Comparison of ENCODE assay signal across 10 mouse cellular contexts in genomic region chr19:4990716-4991115, GRCm38 (mm10). TPM values are rescaled to one million over a fixed set of nuclear protein-coding genes. Genes with fewer than 3 reads are reported as not detected.
A peak's percentile ranks its signal among the peaks of the same experiment; 100 is the strongest.
DNase-seq lines count a peak whose midpoint lies in the region; ATAC-seq lines count a peak whose summit lies in the region.
"Had no signal": no experiment of that assay in that cellular context is flagged by ENCODE, and none has a peak within 500 bp of the region (broad histone marks: within the 10 kb centered on the region; RNA-seq: fewer than 3 reads in every experiment).

No protein-coding gene starts in this region.

- H3K4me2 ChIP-seq in forebrain, embryonic 15.5 days (replicated peaks), result peak overlapping the region; percentile 77
- peak overlapping the region; percentile 70 for H3K4me2 ChIP-seq in midbrain, embryonic 15.5 days
- no peak overlapping the region for H3K4me2 ChIP-seq in kidney, embryonic 14.5 days (replicated peaks; ENCODE audit: low read depth, low read length)

- peak overlapping the region; percentile 49 for H3K4me3 ChIP-seq in forebrain, embryonic 15.5 days
- peak overlapping the region; percentile 48 for H3K4me3 ChIP-seq in midbrain, embryonic 15.5 days
- no peak overlapping the region for H3K4me3 ChIP-seq in kidney, embryonic 14.5 days (ENCODE audit: low read length)

- 1% methylated on average over 20 of the region's 22 CpGs for WGBS in forebrain, embryonic 15.5 days
- under 1% methylated on average over 22 of the region's 22 CpGs for WGBS in midbrain, embryonic 15.5 days
- 2% methylated on average over 21 of the region's 22 CpGs for WGBS in kidney, embryonic 14.5 days

- no peaks in the 10 kb centered on the region for H3K36me3 ChIP-seq in forebrain, embryonic 15.5 days
- no peaks in the 10 kb centered on the region for H3K36me3 ChIP-seq in midbrain, embryonic 15.5 days (replicated peaks)
- H3K36me3 ChIP-seq in kidney, embryonic 14.5 days (ENCODE audit: control insufficient read depth, insufficient read depth, low read length), result no peaks in the 10 kb centered on the region

- H3K4me1 ChIP-seq in forebrain, embryonic 15.5 days, result peaks cover 44% of the 10 kb centered on the region
- H3K4me1 ChIP-seq in midbrain, embryonic 15.5 days, result peaks cover 57% of the 10 kb centered on the region
- H3K4me1 ChIP-seq in kidney, embryonic 14.5 days (ENCODE audit: control insufficient read depth, insufficient read depth, low read length), result 0 out of 2 replicates have a peak, but pooled peaks cover 3% of the 10 kb centered on the region

- peak overlapping the region; percentile 57 for H3K27ac ChIP-seq in forebrain, embryonic 15.5 days (replicated peaks)
- H3K27ac ChIP-seq in midbrain, embryonic 15.5 days, result peak overlapping the region; percentile 81
- H3K27ac ChIP-seq in kidney, embryonic 14.5 days (ENCODE audit: low read depth, low read length), result no peak overlapping the region

- no peak for DNase-seq in frontal cortex, adult 2 months (ENCODE audit: extremely low spot score in 1 of 2, low spot score in 1 of 2)
- DNase-seq in brain, adult 2 months (ENCODE audit: low read depth, low spot score), result peak; percentile 71
- DNase-seq in T-cell, adult 2 months (ENCODE audit: low spot score), result no peak
- DNase-seq: adrenal gland, postnatal 10 days; B cell, adult 2 months had no signal

- 0 out of 2 replicates have a peak, but pooled peaks have one; percentile 2 for ATAC-seq in frontal cortex, adult (ENCODE audit: low TSS enrichment)
- ATAC-seq in forebrain, embryonic 15.5 days (replicated peaks), result peak; percentile 39
- no peak for ATAC-seq in midbrain, embryonic 15.5 days (replicated peaks)
- no peak for ATAC-seq in kidney, embryonic 14.5 days (ENCODE audit: low FRiP score, low TSS enrichment)
- no peak for ATAC-seq in erythroid progenitor cell, adult 5-6 weeks (replicated peaks; ENCODE audit: low FRiP score, poor library complexity, severe bottlenecking)

- H3K9ac ChIP-seq in forebrain, embryonic 15.5 days (replicated peaks), result 0 out of 2 replicates have a peak overlapping the region, but pooled peaks have one; percentile 4
- H3K9ac ChIP-seq in midbrain, embryonic 15.5 days, result peak overlapping the region; percentile 25; the same call in 1 of the 2 replicates
- no peak overlapping the region for H3K9ac ChIP-seq in kidney, embryonic 14.5 days (ENCODE audit: low read depth, low read length)

- H3K27me3 ChIP-seq in forebrain, embryonic 15.5 days, result peaks cover 43% of the 10 kb centered on the region
- peaks cover 37% of the 10 kb centered on the region for H3K27me3 ChIP-seq in midbrain, embryonic 15.5 days (replicated peaks)
- peaks cover 46% of the 10 kb centered on the region for H3K27me3 ChIP-seq in kidney, embryonic 14.5 days (ENCODE audit: control insufficient read depth, insufficient read depth, low read length)

- H3K9me3 ChIP-seq in forebrain, embryonic 15.5 days, result no peaks in the 10 kb centered on the region
- no peaks in the 10 kb centered on the region for H3K9me3 ChIP-seq in midbrain, embryonic 15.5 days
- H3K9me3 ChIP-seq in kidney, embryonic 14.5 days (ENCODE audit: control insufficient read depth, low read length), result no peaks in the 10 kb centered on the region

RNA-seq across cellular contexts. Expression of gene Npas4, which starts 0.6 kb away (rescaled TPM):
- 19.8 and 36.8 TPM in 2 replicates for polyA plus RNA-seq in frontal cortex, adult 2 months (2012; rRNA removed)
- polyA plus RNA-seq in forebrain, embryonic 15.5 days (2015; fragmentation: Nextera tagmentation; extraction: Ambion mirVana), result 0.14 and 0.23 TPM in 2 replicates
- polyA plus RNA-seq in midbrain, embryonic 15.5 days (2015; fragmentation: Nextera tagmentation; extraction: Ambion mirVana), result 0.49 and 0.67 TPM in 2 replicates
- not detected in 2 replicates for polyA plus RNA-seq in kidney, embryonic 14.5 days (2014; fragmentation: Nextera tagmentation; extraction: Ambion mirVana)
- total RNA-seq in erythroid progenitor cell, adult 5-6 weeks (2015; ENCODE audit: low replicate concordance), result not detected in 2 replicates
- not detected in 2 replicates for total RNA-seq in erythroid progenitor cell, adult 5-6 weeks (2017; ENCODE audit: low replicate concordance)

RNA-seq across cellular contexts. Expression of gene Mrpl11, which starts 28.8 kb away (rescaled TPM):
- polyA plus RNA-seq in frontal cortex, adult 2 months (2012; rRNA removed), result 52.3 and 64.9 TPM in 2 replicates
- polyA plus RNA-seq in forebrain, embryonic 15.5 days (2015; fragmentation: Nextera tagmentation; extraction: Ambion mirVana), result 118 and 119 TPM in 2 replicates
- polyA plus RNA-seq in midbrain, embryonic 15.5 days (2015; fragmentation: Nextera tagmentation; extraction: Ambion mirVana), result 91.7 and 96.4 TPM in 2 replicates
- 137 and 178 TPM in 2 replicates for polyA plus RNA-seq in kidney, embryonic 14.5 days (2014; fragmentation: Nextera tagmentation; extraction: Ambion mirVana)
- 4.7 and 8.0 TPM in 2 replicates for total RNA-seq in erythroid progenitor cell, adult 5-6 weeks (2015; ENCODE audit: low replicate concordance)
- total RNA-seq in erythroid progenitor cell, adult 5-6 weeks (2017; ENCODE audit: low replicate concordance), result 10.5 and 14.1 TPM in 2 replicates

RNA-seq across cellular contexts. Expression of gene Slc29a2, which starts 32.9 kb away (rescaled TPM):
- 23.2 and 26.5 TPM in 2 replicates for polyA plus RNA-seq in frontal cortex, adult 2 months (2012; rRNA removed)
- 10.1 and 10.4 TPM in 2 replicates for polyA plus RNA-seq in forebrain, embryonic 15.5 days (2015; fragmentation: Nextera tagmentation; extraction: Ambion mirVana)
- polyA plus RNA-seq in midbrain, embryonic 15.5 days (2015; fragmentation: Nextera tagmentation; extraction: Ambion mirVana), result 12.2 and 13.6 TPM in 2 replicates
- polyA plus RNA-seq in kidney, embryonic 14.5 days (2014; fragmentation: Nextera tagmentation; extraction: Ambion mirVana), result 3.5 and 7.9 TPM in 2 replicates
- not detected in 2 replicates for total RNA-seq in erythroid progenitor cell, adult 5-6 weeks (2015; ENCODE audit: low replicate concordance)
- not detected in 2 replicates for total RNA-seq in erythroid progenitor cell, adult 5-6 weeks (2017; ENCODE audit: low replicate concordance)

RNA-seq across cellular contexts. Expression of gene Peli3, which starts 47.8 kb away (rescaled TPM):
- polyA plus RNA-seq in frontal cortex, adult 2 months (2012; rRNA removed), result 13.7 and 15.0 TPM in 2 replicates
- 11.1 and 11.6 TPM in 2 replicates for polyA plus RNA-seq in forebrain, embryonic 15.5 days (2015; fragmentation: Nextera tagmentation; extraction: Ambion mirVana)
- polyA plus RNA-seq in midbrain, embryonic 15.5 days (2015; fragmentation: Nextera tagmentation; extraction: Ambion mirVana), result 14.0 and 14.5 TPM in 2 replicates
- polyA plus RNA-seq in kidney, embryonic 14.5 days (2014; fragmentation: Nextera tagmentation; extraction: Ambion mirVana), result 1.5 and 3.8 TPM in 2 replicates
- not detected in 2 replicates for total RNA-seq in erythroid progenitor cell, adult 5-6 weeks (2015; ENCODE audit: low replicate concordance)
- total RNA-seq in erythroid progenitor cell, adult 5-6 weeks (2017; ENCODE audit: low replicate concordance), result not detected in 2 replicates

RNA-seq across cellular contexts. Expression of gene B4gat1, which starts 47.9 kb away (rescaled TPM):
- 96.1 and 97.4 TPM in 2 replicates for polyA plus RNA-seq in frontal cortex, adult 2 months (2012; rRNA removed)
- polyA plus RNA-seq in forebrain, embryonic 15.5 days (2015; fragmentation: Nextera tagmentation; extraction: Ambion mirVana), result 51.3 and 54.4 TPM in 2 replicates
- polyA plus RNA-seq in midbrain, embryonic 15.5 days (2015; fragmentation: Nextera tagmentation; extraction: Ambion mirVana), result 78.8 and 80.6 TPM in 2 replicates
- polyA plus RNA-seq in kidney, embryonic 14.5 days (2014; fragmentation: Nextera tagmentation; extraction: Ambion mirVana), result 35.7 and 44.8 TPM in 2 replicates
- not detected in 2 replicates for total RNA-seq in erythroid progenitor cell, adult 5-6 weeks (2015; ENCODE audit: low replicate concordance)
- 0.68 TPM in 1 of 2 replicates, not detected in the other for total RNA-seq in erythroid progenitor cell, adult 5-6 weeks (2017; ENCODE audit: low replicate concordance)

Comparison
In these comparisons a context has a peak if more than half of its experiments do, and no peak if none do; other contexts are left out.
1. ATAC-seq: peak in frontal cortex, adult (single experiment) and forebrain, embryonic 15.5 days (single experiment); none in midbrain, embryonic 15.5 days (single experiment), kidney, embryonic 14.5 days (single experiment) and erythroid progenitor cell, adult 5-6 weeks (single experiment).
2. RNA of gene Npas4, which starts 0.6 kb away (polyA plus RNA-seq): 19.8 to 36.8 TPM in frontal cortex, adult 2 months; 0.49 to 0.67 TPM in midbrain, embryonic 15.5 days, 0.14 to 0.23 TPM in forebrain, embryonic 15.5 days and not detected in kidney, embryonic 14.5 days; every median in the first group is over 10 times any median in the second.